In genomic region chr16:20692241-20692965, GRCm38 (mm10) we compare ENCODE assay signal across 8 mouse cellular contexts. TPM values are rescaled to one million over a fixed set of nuclear protein-coding genes. Genes with fewer than 3 reads are reported as not detected.
A peak's percentile ranks its signal among the peaks of the same experiment; 100 is the strongest.
DNase-seq lines count a peak whose midpoint lies in the region; ATAC-seq and TF ChIP-seq lines count a peak whose summit lies in the region.

No protein-coding gene starts in this region.

- H3K9me3 ChIP-seq in limb, embryonic 15.5 days: no peaks in the 10 kb centered on the region

- H3K27me3 ChIP-seq in testis, adult 2 months (ENCODE audit: control insufficient read depth, insufficient read depth, low read length): no peaks in the 10 kb centered on the region
- H3K27me3 ChIP-seq in limb, embryonic 15.5 days: no peaks in the 10 kb centered on the region

- no peak for TF ChIP-seq POLR2A in testis, adult 2 months (IDR thresholded peaks at IDR 0.05; ENCODE audit: control insufficient read depth, low read depth, low read length)
- no peak for TF ChIP-seq POLR2A in lung, adult 2 months (IDR thresholded peaks at IDR 0.05; ENCODE audit: borderline replicate concordance, extremely low read depth, low read depth, low read length)

- H3K4me1 ChIP-seq in testis, adult 2 months (ENCODE audit: control insufficient read depth, insufficient read depth, low read length): peaks cover 21% of the 10 kb centered on the region
- peaks cover 46% of the 10 kb centered on the region for H3K4me1 ChIP-seq in limb, embryonic 15.5 days
- H3K4me1 ChIP-seq in lung, adult 2 months (ENCODE audit: control insufficient read depth, insufficient read depth, low read length): peaks cover 3% of the 10 kb centered on the region

- H3K27ac ChIP-seq in testis, adult 2 months (ENCODE audit: control insufficient read depth, insufficient read depth, low read depth, low read length): peak overlapping the region; percentile 44
- H3K27ac ChIP-seq in limb, embryonic 15.5 days: peak overlapping the region; percentile 94; the same call in 1 of the 2 replicates

- TF ChIP-seq CTCF in testis, adult 2 months (IDR thresholded peaks at IDR 0.05; ENCODE audit: control insufficient read depth, insufficient read depth, insufficient replicate concordance, low read depth, low read length): no peak
- TF ChIP-seq CTCF in lung, adult 2 months (IDR thresholded peaks at IDR 0.05; ENCODE audit: insufficient read depth, low read length): no peak

- no peaks in the 10 kb centered on the region; the same call in 1 of the 2 replicates for H3K36me3 ChIP-seq in testis, adult 2 months (ENCODE audit: control insufficient read depth, insufficient read depth, low read length)
- peaks cover 50% of the 10 kb centered on the region for H3K36me3 ChIP-seq in limb, embryonic 15.5 days

- 39% methylated on average over 16 of the region's 16 CpGs for WGBS in limb, embryonic 15.5 days
- WGBS in lung, adult 2 months: 61% methylated on average over 16 of the region's 16 CpGs

- no peak overlapping the region for H3K9ac ChIP-seq in limb, embryonic 15.5 days

- H3K4me2 ChIP-seq in limb, embryonic 15.5 days: no peak overlapping the region

- peak; percentile 20 for DNase-seq in embryo, embryonic 10.5 days (ENCODE audit: low spot score)
- DNase-seq in embryo, embryonic 10 days (ENCODE audit: low spot score): no peak
- no peak for DNase-seq in testis, postnatal 14 days (ENCODE audit: low spot score)
- DNase-seq in kidney, postnatal 10 days: no peak
- DNase-seq in lung, adult 2 months: no peak

- no peak for ATAC-seq in limb, embryonic 15.5 days (ENCODE audit: insufficient number of reproducible peaks, low FRiP score, low TSS enrichment, low read depth)
- no peak for ATAC-seq in inflammation-experienced regulatory T-cells, adult 6 months

- peak overlapping the region; percentile 55 for H3K4me3 ChIP-seq in testis, adult 2 months (ENCODE audit: control insufficient read depth, low read depth, low read length)
- no peak overlapping the region; the same call in 1 of the 2 replicates for H3K4me3 ChIP-seq in limb, embryonic 15.5 days
- no peak overlapping the region for H3K4me3 ChIP-seq in lung, adult 2 months (replicated peaks; ENCODE audit: extremely low read depth, low read depth, low read length)

RNA-seq across cellular contexts. Expression of gene Fam131a, which starts 0.6 kb away (rescaled TPM):
- polyA plus RNA-seq in testis, adult 2 months (2012; rRNA removed): 102 and 116 TPM in 2 replicates
- polyA plus RNA-seq in limb, embryonic 15.5 days (2015; fragmentation: Nextera tagmentation; extraction: Ambion mirVana): 12.8 and 13.2 TPM in 2 replicates
- polyA plus RNA-seq in inflammation-experienced regulatory T-cells, adult 6 months (2017; shearing (Covaris generic)): under 1 TPM; 0.30 to 0.78 (median 0.59) TPM
- 17.3 and 19.2 TPM in 2 replicates for polyA plus RNA-seq in lung, adult 2 months (2012; rRNA removed)

RNA-seq across cellular contexts. Expression of gene Eif4g1, which starts 24.3 kb away (rescaled TPM):
- polyA plus RNA-seq in testis, adult 2 months (2012; rRNA removed): 251 and 267 TPM in 2 replicates
- polyA plus RNA-seq in limb, embryonic 15.5 days (2015; fragmentation: Nextera tagmentation; extraction: Ambion mirVana): 161 and 175 TPM in 2 replicates
- polyA plus RNA-seq in inflammation-experienced regulatory T-cells, adult 6 months (2017; shearing (Covaris generic)): 10 to 100 TPM; 48.9 to 68.0 (median 51.3) TPM
- 341 and 342 TPM in 2 replicates for polyA plus RNA-seq in lung, adult 2 months (2012; rRNA removed)

RNA-seq across cellular contexts. Expression of gene Polr2h, which starts 25.1 kb away (rescaled TPM):
- 10.1 and 11.0 TPM in 2 replicates for polyA plus RNA-seq in testis, adult 2 months (2012; rRNA removed)
- 87.1 and 89.8 TPM in 2 replicates for polyA plus RNA-seq in limb, embryonic 15.5 days (2015; fragmentation: Nextera tagmentation; extraction: Ambion mirVana)
- polyA plus RNA-seq in inflammation-experienced regulatory T-cells, adult 6 months (2017; shearing (Covaris generic)): 10 to 100 TPM; 63.1 to 71.1 (median 64.1) TPM
- 8.3 and 12.0 TPM in 2 replicates for polyA plus RNA-seq in lung, adult 2 months (2012; rRNA removed)

RNA-seq across cellular contexts. Expression of gene Clcn2, which starts 25.1 kb away (rescaled TPM):
- 68.6 and 77.2 TPM in 2 replicates for polyA plus RNA-seq in testis, adult 2 months (2012; rRNA removed)
- polyA plus RNA-seq in limb, embryonic 15.5 days (2015; fragmentation: Nextera tagmentation; extraction: Ambion mirVana): 12.7 and 13.8 TPM in 2 replicates
- 1 to 10 TPM in 1 of 3 experiments, under 1 TPM in 2; 0.48 to 1.2 (median 0.79) TPM for polyA plus RNA-seq in inflammation-experienced regulatory T-cells, adult 6 months (2017; shearing (Covaris generic))
- 8.1 and 9.5 TPM in 2 replicates for polyA plus RNA-seq in lung, adult 2 months (2012; rRNA removed)

RNA-seq across cellular contexts. Expression of gene Chrd, which starts 40.5 kb away (rescaled TPM):
- 1.6 and 2.9 TPM in 2 replicates for polyA plus RNA-seq in testis, adult 2 months (2012; rRNA removed)
- polyA plus RNA-seq in limb, embryonic 15.5 days (2015; fragmentation: Nextera tagmentation; extraction: Ambion mirVana): 12.2 and 12.8 TPM in 2 replicates
- polyA plus RNA-seq in inflammation-experienced regulatory T-cells, adult 6 months (2017; shearing (Covaris generic)): not detected
- polyA plus RNA-seq in lung, adult 2 months (2012; rRNA removed): 4.4 and 5.8 TPM in 2 replicates
